Mouse (Mus musculus) lung, postnatal 4 days (tissue): ENCODE data around the gene Wdr6.

Source experiments
- DNase-seq, 2 experiments: peaks; one replicate each; pipeline ENCODE4 v3.0.0; 2021

Wdr6 gene

DNA sequence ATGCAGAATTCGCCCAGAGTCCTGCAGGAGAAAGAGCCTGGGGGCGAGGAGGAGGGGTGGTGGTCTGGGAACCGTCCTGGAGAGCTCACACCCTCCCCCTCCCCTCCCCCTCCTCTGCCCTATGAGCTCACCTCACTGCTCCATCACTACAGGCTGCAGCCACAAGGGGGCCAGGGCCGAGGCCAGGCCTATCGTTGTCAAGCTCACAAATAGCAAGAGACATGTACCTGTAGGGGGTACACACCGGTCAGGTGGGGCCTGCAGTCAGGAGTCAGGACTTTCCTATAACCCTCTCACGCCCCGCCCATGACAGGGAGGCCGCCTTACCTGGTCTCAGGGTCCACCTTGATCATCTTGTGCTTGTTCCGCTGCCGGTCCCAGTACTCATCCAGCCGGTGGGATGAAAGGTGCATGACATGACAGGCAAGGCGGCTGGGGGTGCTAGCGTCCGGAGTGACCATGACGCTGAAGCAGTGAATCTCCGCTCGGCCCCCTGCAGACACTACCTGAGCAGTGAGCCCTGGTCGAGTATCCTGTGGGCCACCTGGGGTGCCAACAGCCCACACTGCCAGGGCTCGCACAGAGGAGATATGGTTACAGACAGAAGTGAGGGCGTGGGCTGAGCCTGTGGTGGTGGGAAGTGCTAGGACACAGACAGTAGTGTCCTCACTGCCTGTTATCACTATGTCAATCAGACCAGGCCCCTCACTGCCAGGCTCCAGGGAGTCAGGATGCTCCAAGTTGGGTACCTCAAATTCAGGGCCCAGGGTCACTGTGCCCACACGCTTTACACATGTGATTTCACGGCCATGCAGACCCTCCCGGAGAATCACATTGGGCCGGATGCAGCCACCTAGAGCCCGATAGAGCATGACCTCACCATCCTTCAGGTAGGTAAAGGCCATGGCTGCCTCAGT lies 4.5 kb downstream of the Wdr6 start:
- DNase-seq: peak; percentile 76 to 78

DNA sequence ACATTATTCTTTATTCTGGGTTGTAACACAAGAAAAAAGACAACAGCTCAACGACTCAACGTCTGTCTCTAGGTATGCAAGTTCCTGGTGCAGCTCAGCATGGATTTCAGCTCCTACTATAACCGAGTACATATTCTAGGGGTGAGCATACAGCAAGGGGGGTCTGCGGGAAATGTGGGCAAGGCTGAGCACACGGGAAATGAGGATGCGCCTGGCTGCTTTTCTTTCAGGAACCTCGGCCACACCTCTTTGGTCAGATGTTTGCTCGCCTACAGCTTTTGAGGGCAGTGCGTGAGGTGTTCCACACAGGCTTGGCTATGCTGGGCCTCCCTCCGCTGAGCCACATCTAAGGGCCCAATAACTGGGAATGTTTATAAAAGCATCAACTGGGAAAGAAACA lies 6.2 kb downstream of the Wdr6 start:
- no peak for DNase-seq

DNA sequence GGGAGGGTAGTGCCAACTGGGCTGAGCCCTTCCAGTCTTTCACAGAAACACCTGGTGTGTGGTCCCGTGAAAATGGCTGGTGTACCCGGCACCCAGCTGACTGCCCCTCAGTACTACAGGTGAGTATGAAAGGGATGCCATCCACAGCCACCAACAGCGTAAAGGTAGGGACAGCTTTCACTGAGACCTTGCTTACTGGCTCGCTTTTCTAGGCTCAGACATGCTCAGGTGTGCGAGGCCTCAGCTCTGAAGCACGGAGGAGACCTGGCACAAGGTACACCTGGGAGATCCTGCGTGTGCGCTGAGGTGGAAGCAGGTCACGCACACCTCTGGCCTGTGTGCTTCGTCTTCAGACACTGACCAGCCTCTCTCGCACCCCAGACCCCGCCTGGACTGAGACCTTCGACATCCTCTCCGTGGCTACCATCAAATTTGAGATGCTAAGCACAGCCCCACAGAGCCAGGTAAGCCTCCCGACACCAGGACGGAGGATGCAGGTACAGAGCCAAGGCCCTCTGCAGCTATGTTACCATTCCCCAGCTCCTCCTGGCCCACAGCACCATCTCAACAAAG lies 7.1 kb downstream of the Wdr6 start:
- no peak for DNase-seq

DNA sequence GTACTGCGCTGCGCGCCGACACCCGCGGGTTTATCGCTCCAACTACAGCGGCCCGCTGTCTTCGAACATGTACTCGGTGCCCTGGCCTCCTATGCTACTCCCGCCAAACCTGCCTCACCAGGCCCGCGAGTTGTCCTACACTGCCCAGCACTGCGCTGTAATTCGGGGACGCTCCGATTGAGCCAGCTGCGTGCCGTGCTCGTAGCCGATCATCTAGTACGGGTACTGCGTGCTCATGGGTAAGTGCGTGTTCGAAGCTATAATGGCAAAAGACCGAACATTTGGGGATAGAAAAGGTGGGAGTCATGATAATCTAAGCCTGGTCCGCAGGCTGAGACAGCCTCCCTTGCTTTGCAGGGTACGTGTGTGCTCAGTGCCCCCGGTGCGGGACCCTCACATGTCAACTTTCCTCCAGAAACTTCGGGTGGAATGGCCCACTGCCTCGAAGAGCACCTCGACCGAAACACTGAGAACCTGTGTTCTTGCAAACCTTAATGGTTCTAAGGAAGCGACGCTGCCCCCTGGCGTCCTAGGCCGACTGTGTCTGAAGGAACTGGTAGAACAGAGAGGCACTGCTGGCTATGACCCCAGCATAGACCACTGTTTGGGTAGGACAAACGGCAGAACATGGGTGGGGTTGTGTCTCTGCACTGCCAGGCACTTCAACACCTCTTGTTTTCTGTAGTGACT lies 8.2 kb downstream of the Wdr6 start:
- DNase-seq: peak; percentile 81 to 86

DNA sequence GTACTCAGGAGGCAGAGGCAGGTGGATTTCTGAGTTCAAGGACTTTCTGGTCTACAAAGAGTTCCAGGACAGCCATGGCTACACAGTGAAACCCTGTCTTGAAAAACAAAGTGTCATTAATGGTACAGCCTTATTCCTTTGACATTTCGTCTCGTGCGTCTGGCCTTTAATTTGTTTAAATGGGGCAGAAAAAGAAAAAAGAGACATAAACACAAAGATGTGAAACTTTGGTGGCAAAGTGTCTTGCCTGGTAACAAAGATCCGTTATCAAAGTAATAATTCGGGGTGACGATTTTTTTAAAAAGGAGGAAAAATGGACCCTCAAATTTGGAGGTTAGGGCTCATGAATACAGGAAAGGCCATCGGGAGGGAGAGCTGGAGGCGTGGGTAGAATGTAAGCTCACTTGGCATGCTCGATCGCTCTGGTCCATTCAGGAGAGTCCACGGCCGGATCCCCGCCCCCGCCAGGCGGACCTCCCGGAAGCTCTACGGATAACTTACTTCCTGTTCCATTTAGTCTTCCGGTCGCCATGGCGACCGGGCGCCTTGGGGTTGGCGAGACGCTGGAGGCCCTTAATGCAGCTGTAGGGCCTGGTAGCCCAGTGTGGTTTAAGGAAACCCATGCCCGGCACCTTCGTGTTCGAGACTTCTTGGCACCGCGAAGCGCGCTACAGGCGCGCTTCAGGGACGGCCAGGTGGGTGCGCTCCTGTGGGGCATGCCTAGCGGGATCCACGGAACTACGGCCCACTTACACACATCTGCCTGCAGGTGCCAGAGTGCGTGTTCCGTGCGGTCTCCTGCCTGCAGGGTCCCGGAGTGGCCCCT lies 8.9 kb downstream of the Wdr6 start, which contains the start of gene Dalrd3:
Gene Dalrd3 (plus strand): TSS at position 506 of the 826 bp plus-strand sequence.
- DNase-seq: peak; percentile 92 to 96

DNA sequence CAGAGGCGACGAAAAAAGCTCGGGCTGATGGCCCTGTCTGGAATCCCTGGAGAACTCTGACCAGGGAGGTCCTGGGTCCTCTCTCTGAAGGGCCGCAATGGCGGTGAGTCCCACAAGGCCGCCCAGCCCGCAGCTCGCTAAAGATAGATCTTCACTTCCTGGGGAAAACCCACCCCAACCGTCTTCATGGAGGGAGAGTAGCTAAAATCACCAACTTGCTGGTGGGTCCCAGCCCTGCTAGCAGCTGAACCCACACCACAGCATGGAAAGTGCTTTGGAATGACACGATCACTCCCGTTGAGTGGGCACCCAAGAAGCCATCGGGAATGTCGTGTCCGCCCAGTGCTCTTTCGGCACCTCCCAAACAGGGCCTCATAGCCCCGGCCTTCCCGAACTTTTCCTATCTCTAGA lies 10.0 kb downstream of the Wdr6 start:
- DNase-seq: no peak

DNA sequence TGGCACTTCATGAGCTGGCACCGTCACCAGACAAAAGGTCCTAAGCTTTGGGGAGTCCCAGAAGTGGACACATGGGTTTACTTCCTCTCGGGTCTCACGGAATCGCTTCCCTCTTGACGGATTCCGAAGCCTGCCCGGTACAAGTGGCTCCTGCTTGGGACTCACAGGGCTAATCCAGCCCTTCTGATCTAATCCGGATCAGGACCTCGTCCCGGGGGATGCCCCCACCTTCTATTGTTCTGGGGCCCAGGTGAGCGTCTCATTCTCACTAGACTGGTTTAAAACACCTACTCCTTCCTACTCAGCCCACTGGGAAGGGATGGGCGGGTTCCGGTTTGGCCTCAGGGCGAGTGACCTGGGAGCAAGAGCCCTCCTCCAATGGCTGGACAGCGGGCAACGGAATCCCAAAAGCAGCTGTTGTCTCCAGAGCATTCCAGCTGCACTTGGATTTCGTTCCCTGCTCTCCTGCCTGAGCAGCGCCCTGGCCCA lies 10.6 kb downstream of the Wdr6 start:
- DNase-seq: peak in 1 of 2 experiments; percentile 57

DNA sequence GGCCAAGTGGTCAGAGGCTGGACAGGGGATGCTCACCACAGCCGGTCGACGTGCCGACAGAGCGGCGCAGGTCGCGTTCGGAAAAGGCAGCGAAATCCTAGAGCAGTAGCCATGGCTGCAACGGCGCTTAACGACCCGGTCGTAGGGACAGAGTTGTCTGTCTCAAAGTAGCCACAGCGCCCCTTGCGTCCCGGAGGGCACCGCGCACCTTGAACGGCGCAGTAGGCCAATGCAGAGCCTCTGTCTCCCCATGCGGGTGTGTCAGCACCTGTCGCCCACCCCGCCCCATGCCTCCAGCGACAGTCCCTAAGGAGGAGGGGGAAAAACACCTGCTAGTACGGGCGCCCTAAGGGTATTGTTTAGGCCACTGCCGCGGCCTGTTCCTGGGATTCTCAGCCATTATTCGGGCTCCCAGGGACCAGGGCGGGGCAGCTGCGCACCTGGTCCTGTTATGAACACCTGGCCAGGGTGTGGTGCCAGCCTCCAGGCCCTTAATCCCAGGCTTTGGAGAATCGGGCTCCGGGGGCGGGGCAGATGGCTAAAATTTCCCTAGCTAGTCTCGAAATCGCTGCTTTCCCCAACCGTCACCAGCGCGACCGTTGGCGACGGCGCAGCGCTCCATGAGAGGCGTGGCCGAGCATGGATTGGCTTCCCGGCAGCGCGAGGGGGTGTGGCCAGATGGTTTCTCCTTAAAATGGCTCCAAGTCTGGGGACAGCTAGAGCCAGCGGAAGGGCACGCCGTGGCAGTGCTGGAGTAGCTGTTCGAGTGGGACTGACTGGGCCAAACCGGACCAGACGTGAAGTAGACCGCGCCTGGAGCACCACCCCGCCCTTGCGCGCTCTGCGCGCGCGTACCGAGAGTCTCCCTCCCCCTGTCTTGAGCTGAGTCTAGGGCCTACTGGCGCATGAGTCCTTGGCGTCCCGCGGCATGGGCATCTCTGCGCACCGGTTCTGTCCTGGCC lies 11.4 kb downstream of the Wdr6 start, which contains the start of gene Ndufaf3:
Gene Ndufaf3 (minus strand): TSS at position 620 of the 962 bp plus-strand sequence.
- peak; percentile 97 for DNase-seq

DNA sequence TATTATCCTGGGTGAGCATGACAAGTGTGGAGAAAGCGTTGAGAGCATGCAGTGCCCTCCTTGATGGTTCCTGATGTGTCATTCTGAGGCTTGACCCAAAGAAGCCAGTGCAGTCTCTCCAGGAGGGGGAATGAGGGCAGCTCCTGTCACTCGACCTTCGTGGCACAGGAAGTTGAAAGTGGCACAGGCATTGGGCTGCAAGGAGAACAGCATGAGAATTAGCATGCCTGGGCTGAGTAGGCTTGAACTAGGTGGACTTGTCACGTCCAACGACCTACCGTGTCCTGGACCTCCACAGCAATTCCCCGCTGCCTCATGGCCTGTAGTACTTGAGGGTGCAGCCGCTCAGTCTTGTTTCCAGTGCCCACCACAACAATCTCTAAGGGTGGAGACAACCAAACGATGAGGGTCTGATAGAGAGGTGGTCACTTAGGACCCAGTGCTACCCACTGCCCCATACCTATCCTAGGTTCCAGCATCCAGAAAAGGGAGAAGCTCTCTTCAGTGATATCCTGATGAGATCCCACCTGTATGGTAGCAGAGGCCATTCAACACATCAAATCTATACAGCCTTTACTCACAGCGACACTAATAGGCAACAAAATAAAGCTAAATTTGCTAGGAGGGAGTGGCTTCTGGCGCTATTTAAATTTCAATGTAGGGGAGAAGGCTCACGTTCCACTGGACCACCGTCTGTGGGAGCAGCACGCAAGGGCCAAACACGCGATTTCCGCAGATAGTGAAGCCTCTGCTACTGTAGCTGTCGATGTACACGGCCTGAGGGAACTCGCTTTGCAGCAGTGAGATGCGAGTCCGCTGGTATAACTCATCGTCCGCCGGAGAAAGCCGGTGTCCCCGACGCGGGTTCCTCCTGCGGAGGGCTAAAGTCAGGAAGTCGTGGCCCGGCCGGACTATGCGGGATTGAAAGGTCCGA lies 12.4 kb downstream of the Wdr6 start:
- no peak for DNase-seq

DNA sequence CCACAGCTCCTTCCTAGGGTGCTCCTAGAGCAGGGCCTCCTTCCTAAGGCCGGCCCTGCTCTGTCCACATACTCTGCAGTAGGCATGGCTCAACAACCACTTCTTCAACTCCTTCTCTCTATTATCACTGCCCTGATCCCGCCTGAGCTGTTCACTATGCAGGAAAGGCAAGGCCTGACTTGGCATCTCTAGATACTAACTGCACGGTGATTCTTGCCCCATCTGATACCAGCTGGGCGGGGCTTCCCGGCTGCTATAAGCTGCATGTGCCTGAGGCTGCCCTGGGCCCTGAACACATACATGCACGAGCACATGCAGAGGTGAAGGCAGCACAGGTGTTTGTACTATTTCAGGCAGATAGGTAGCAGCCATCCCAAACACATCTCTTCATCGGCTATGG lies 14.4 kb downstream of the Wdr6 start:
- DNase-seq: no peak

DNA sequence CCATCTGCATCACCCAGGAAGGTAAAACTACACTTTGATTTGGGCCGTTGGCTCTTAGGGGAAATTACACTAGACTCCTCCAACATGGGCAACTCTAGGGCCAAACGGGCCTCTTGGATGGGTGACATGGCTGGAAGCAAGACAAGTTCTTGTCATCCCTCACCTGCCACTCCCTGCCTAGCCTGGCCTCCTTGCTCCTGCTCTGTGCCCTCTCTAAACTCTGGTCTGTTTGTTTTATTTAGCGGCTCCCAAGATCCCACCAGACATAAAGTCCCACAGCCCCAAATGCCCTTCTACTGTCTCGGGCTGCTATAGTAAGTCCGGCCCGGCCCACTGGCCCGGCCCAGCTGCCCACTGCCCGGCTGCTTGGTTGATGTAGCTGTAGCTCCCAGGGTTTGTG lies 14.9 kb downstream of the Wdr6 start:
- DNase-seq: no peak

DNA sequence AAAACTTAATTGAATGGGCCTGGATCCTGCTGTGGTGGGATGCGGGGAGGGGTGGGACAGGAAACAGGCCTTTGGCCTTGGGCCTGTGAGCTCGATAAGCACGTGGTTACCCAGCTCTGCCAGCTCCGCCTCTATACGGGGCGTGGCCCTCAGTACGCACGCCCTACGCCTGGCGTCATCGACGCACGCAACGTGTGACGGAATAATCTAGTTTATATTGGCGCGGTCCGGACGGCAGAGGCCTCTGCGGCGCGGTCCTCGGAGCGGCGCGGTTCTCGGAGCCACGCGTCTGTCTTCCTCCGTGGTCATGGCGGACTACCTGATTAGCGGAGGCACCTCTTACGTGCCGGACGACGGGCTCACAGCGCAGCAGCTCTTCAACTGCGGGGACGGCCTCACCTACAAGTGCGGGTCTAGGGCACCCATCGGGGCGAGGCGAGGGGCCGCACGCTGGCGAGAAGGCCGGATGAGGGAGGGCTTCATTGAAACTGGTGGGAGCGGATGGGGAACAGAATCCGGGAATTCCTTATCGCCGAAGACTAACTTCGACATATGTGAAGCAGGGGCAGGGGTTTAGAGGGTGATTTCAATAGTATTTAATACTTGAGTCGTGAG lies 18.2 kb downstream of the Wdr6 start, which contains the start of gene Impdh2:
Gene Impdh2 (plus strand): TSS at position 60 of the 615 bp plus-strand sequence.
- peak; percentile 96 to 98 for DNase-seq

DNA sequence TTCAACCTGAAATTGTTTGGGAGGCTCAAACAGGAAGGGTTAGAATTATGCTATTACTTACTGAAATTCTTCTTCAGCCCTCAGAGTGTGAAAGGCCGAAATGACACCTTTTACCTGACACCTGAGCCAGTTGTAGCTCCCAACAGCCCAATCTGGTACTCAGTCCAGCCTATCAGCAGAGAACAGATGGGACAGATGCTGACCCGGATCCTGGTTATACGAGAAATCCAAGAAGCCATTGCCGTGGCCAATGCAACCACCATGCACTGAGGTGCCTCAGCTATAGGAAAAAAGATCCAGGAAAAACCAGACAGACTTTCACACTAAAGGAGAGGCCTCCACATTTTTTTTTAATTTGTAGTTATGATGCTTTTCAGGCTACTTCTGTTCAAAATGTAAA lies 19.4 kb downstream of the Wdr6 start:
- DNase-seq: no peak

DNA sequence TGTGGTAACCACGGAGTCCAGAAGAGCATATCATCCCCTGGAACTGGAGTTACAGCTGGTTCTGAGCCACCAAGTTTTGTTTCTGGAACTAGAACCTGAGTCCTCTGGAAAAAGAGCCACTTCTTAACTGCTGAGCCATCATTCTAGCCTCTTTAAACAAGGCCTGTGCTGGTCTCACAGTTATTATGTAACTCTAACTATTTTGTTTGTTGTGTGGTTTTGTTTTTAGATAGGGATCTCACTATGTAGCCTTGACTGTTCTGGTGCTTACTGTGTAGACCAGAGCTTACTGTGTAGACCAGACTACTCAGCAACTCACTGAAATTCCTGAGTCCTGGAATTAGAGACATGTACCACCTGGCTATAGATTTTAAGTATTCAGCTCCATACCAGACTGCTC lies 31.7 kb downstream of the Wdr6 start:
- DNase-seq: no peak

DNA sequence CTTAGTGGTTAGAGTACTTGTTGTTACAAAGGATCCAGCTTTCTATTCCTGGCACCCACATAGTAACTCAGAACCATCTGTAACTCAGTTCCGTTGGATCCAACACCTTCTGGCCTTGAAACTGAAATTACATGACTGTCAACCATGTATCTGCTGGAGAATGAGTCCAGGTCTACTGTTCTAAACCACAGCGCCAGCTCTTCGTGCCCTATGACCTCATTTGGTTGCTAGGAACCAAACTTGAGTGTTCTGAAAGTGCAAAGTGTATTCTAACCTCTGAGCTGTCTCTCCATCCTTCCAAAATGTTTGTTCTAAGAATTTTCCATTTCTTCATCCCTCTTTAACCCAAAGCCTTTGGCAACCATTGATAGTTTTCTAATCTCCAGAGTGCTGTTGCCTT lies 32.6 kb downstream of the Wdr6 start:
- no peak for DNase-seq

DNA sequence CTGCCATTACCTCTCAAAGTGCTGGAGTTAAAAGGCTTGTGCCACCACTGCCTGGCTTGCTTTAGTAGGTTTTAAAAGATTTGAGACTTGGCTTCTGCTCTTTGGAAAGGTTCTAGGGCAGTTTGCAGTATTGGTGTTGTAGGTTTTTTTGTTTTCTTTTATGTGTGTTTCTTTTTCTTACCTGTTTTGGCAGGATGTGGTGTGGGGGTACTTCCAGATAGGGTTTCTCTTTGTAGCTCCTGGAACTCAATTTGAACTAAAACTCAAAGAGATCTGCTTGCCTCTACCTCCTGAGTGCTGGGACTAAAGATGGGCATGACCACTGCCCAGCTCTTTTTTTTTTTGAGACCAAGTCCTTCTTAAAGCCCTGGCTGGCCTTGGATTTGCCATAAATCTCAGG lies 37.7 kb downstream of the Wdr6 start:
- DNase-seq: no peak

DNA sequence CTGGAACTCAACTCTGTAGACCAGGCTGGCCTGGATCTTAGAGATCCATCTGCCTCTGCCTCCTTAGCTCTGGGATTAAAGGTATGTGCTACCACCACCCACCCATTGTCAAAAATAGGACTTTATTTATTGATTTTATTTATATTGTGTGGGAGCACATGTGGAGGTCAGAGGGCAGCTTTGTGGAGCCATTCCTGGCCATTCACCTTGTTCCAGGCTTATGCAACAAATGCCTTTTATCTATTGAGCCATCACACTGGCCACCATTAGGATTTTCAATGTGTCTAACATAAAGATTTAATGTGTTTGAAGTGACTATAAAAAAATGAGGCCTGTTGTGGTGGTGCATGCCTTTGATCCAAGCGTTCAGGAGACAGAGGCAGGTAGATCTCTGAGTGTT lies 47.0 kb downstream of the Wdr6 start:
- no peak for DNase-seq

DNA sequence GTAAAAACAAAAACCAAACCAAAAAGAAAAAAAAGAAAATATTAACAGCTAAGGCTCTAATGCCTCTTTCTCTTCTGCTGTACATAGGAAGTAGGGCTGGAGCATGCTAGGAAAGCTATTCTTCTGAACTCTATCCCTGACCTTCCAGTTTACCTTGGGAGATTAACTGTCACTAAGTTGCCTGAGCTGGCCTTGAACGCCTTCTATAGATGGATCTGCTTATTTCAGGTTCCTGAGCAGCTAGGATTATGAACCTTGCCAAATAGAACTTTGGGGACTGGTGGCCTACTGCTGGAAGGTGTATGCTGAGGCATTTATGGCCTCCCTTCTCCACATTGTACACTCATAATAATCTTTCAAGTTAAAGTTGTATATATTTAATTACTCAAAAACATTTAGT lies 47.6 kb downstream of the Wdr6 start:
- DNase-seq: no peak

DNA sequence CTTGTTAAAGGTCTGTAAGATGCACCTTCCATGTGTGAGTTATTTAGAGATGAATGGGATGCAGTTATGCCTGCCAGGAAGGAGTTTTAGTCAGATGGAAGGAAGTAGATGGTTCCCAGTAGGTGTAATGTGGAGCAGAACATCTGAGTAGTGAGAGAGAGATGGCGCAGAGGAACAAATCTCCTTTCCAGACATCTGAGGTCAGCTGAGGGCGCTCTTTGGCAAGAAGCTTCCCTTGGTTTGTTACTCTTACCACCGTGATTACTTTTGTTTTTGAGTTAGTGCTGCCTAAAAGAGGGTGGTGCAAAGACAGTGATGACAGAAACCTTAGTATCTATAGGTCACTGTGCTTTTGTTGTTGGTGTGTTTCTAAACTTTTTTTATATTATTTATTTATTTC lies 53.1 kb downstream of the Wdr6 start:
- no peak for DNase-seq

DNA sequence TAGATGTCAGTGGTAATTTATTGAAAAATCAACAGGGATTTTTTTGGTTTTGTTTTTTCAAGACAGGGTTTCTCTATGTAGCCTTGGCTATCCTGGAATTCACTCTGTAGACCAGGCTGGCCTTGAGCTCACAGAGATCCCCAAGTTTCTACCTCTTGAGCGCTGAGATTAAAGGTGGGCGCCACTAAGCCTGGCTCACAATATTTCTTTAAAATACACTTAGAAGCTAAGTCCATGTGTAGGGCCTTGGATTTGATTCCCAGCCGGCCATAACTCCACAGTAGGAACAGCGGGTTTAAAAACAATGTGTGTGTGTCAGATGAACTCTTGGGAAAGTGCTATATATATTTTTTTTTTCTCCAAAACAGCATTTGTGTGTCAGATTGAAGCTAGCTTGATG lies 55.2 kb downstream of the Wdr6 start:
- DNase-seq: no peak
